Mouse (Mus musculus): ENCODE data around the gene Gm12253.

Gene Gm12253

GRCm38 (mm10) chr11:58432259-58432658 lies at the start of gene Gm12253:
Gene Gm12253 (plus strand): TSS chr11:58432559.
- no peak for DNase-seq (ENCODE audit: low spot score in 2 of 2)

- no peak for DNase-seq (ENCODE audit: low spot score in 2 of 2)
Observed at GRCm38 (mm10) chr11:58399985-58400645, 32.2 kb upstream of the Gm12253 start.

GRCm38 (mm10) chr11:58400655-58401054 lies 31.7 kb upstream of the Gm12253 start:
- DNase-seq (ENCODE audit: low spot score in 2 of 2): no peak

GRCm38 (mm10) chr11:58408066-58408465 lies 24.3 kb upstream of the Gm12253 start:
- no peak for DNase-seq (ENCODE audit: low spot score in 2 of 2)

- DNase-seq (ENCODE audit: low spot score in 2 of 2): no peak
Observed at GRCm38 (mm10) chr11:58418336-58418735, 14.0 kb upstream of the Gm12253 start.

GRCm38 (mm10) chr11:58420815-58421214 lies 11.5 kb upstream of the Gm12253 start, which contains the start of gene 1810065E05Rik:
Gene 1810065E05Rik (plus strand): TSS chr11:58421111.
- no peak for DNase-seq (ENCODE audit: low spot score in 2 of 2)

GRCm38 (mm10) chr11:58437866-58438265 lies 5.5 kb downstream of the Gm12253 start:
- DNase-seq (ENCODE audit: low spot score in 2 of 2): no peak

- no peak for DNase-seq (ENCODE audit: low spot score in 2 of 2)
Observed at GRCm38 (mm10) chr11:58452759-58453158, 20.4 kb downstream of the Gm12253 start, which contains the start of gene Lypd9. Gene Lypd9 (minus strand): TSS chr11:58452923.

GRCm38 (mm10) chr11:58453592-58453991 lies 21.2 kb downstream of the Gm12253 start:
- no peak for DNase-seq (ENCODE audit: low spot score in 2 of 2)

GRCm38 (mm10) chr11:58462170-58462569 lies 29.8 kb downstream of the Gm12253 start, which contains the start of gene Olfr30:
Gene Olfr30 (minus strand): TSS chr11:58462270.
- DNase-seq (ENCODE audit: low spot score in 2 of 2): no peak

All from spleen, postnatal 36 days (tissue).